Mouse (Mus musculus) 3T3-L1 (cell line): Measurements from ENCODE around the gene Siae.

ENCODE experiments used
- DNase-seq: peaks from one replicate; pipeline ENCODE4 v3.0.0-alpha.2; 2015; ENCODE audit warnings: low read depth, low spot score

Gene Siae

DNA sequence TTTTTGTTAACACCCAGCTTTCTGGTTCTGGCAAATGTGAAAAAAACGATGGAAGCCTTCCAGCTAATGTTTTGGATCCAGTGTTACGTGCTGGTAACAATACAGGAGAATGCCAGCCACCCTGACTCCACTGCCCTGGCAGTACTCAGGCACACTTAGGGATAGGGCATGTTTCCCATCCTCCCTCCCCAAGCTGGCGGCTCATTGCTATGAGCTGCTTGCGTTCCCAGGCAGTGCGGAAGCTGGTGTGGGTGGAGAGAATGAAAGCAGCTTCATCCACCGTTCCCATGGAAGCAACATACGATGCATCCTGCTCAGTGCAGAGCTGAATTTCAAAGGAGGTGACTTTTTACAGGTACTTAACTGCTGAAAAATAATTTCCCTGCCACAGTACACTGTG is 70.1 kb downstream of the Siae start:
- no peak for DNase-seq

DNA sequence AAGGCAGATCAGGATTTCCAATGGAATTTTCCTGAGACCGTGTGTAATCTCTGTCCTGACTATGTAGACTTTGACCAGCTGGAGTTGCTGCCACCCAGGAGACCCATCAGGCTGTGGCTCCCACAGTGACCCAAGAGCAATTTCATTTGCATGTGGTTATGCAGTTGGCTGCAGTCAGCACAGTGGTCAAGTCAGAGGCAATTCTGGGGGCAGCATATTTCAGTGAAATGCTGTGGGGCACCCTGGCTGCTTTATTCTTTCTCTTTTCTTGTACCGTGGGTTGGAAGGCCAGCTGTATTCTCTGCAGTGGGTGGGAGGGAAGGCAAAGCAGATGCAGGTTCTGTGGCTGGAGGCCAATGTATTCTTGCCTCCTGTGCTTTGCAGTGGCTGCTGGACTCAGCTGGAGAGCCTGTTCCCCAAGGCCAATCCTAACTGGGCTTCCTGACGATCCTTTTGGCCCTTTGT is 70.6 kb downstream of the Siae start:
- no peak for DNase-seq

DNA sequence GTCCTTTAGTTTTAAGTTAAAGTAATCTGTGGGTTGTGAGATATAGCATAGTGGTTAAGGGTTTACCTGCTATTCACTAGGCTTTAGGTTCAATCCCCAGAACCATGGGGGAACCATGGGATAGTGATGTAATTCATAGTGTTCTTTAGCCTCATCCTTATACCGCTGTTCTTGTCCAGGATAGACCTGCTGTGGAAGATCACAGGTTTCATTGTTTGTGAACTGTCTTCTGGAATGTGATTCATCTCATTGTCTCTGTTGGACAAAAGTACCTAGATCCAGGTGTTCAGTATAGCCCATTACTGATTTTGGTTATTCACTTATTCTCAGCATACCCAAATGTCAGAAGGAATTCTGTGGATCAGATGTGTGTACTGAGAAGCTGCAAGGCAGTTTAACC is 71.8 kb downstream of the Siae start:
- no peak for DNase-seq

DNA sequence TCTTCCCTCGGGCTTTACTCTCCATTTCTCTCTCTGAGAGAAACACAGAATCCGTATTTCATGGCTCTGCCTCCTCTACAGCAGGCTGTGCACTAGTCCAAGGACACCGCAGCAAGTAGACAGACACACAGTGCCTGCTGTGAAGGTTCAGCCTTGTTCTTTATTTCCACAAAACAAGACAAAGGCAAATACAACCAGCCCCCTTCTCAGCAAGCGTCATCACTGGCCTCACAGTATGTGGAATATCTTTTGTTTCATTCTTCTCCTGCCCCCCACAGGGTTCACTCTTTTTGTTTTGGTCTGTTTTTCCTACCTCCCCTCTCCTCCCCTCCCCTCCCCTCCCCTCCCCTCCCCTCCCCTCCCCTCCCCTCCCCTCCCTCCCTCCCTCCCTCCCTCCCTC is 73.1 kb downstream of the Siae start:
- DNase-seq = no peak

DNA sequence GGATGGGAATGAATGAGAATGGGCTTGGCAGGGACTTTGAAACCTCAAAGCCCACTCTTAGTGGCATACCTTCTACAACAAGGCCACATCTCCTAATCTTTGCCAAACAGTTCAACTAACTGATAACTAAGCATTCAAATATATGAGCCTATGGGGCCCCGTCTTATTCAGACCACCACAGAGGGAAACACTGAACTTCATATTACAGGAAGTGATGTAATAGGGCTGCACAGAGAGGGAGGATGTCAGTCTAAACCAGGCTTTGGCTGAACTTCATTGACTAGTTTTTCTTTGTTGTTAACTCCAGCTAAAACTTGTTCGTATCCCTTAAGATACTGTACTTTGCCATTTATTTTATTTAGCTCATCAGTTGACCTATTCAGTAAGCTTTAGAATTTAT is 74.4 kb downstream of the Siae start:
- DNase-seq = no peak

DNA sequence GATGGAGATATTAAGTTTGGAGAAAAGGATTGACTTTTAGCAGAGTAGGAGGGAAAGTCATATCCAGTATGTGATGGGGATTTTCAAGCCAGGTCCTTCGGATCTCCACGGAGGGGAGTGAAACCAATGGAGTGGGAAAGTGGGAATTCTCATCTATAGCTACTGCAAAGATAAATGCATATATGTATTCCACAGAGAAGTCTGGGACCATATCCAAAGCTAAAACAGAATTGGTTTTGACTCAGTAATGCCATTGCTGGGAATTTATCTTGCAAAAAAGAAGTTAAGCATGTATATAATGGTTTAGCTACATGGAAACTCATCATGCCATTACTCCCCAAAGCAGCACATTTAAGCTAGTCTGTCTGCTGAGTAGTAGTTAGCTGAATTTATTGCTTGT is 76.8 kb downstream of the Siae start:
- no peak for DNase-seq

DNA sequence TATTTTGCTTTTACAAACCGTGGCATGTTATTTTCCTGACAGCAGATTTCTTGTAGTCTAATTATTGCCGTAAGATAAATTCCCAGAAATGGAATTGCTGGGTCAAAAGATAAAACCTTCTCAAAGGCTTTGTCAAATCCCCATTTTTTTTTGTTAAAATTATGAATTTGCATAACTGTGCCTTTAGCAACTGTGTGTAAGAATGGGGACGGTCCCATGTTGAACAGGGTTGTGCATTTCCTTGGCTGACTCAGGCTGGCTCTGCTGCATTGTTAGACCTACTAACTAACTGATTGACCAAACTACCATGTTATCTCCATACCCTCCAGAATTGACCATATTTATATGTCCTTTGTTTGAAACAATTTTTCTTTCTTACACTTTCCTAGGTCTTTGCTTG is 78.8 kb downstream of the Siae start:
- no peak for DNase-seq

DNA sequence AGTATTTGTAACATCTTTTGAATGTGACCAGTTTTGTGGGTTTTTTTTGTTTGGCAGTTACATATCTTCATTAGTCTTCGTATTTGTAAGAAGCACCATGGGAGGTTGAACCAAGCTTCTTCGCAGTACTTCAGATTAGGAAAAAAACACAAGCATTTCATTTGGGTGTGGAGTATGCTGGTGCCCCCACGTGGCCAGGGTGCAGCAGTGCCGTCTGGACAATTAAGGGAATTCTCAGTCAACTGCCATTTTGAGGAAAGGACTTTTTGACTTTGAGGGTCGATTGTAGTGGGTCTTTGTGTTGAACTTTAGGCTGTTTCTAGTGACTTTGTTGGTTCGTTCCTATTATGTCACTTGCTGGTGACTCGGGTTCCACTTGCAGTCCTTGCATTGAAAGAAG is 80.8 kb downstream of the Siae start:
- peak; percentile 68 for DNase-seq

DNA sequence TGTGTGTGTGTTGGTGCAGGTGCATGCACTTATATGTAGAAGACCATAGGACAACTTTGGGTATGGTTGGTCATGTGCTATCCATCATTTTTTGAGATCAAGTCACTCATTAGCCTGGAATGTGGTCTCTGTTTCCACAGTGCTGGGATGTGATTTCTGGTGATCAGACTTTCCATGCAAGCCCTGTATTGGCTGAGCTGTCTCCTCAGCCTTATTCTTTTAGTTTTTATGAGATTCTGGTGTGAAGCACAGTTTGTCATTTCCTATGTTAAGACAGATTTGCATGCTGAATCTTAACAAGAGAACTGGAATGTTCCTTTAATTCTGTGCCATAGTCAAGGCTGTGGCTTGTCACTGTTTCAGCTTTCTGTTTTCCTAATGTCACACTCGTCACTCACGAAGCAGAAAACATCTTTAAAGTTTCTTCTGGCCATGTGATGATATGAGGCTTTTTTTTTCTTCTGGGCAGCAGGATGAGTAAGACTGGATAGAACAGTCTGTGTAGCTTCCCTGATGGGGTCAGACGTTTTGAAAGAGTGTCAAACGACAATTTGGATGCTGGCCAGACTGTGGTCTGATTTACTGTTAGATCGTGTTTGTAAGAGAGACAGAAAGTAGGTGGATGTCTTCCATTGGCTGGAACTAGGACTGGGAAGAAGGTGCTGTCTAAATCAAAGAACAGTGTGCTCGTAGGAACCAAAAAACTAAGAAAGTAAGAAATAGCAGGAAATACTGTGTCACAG is 81.5 kb downstream of the Siae start:
- peak; percentile 56 for DNase-seq

DNA sequence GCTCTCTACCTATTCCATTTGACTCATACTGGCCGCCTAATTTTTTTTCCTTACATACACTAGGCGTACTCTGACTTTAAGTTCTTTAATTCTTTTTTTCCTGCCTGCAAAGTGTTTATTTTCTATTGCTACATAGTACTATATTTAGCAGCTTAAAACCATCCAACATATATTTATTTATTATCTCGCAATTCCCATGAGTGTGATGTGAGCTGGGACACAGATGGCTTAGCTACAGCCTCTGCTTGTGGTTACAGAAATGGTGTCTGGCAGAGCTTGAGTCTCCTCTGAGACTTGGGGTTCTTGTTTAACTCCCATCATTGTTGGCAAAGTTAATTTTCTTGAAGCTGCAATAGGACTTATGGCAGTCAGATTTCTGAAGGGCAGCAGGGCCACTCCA is 83.2 kb downstream of the Siae start:
- no peak for DNase-seq

DNA sequence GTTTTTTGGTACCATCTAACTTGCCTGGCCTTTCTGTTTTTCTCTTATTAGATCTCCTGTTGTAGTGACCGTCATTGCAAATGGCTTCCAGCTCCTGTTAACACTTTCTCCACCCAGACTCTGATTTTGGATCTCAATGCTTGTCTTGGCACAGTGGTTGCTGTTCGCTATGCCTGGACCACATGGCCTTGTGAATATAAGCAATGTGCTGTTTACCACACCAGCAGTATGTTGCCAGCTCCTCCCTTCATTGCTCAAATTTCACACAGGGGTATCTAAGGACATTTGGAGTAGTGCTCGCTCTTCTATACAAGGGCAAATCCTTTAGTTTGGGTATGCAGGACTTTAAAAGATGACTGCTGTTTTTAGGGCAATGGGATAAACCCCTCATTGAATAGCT is 90.7 kb downstream of the Siae start:
- DNase-seq = no peak

DNA sequence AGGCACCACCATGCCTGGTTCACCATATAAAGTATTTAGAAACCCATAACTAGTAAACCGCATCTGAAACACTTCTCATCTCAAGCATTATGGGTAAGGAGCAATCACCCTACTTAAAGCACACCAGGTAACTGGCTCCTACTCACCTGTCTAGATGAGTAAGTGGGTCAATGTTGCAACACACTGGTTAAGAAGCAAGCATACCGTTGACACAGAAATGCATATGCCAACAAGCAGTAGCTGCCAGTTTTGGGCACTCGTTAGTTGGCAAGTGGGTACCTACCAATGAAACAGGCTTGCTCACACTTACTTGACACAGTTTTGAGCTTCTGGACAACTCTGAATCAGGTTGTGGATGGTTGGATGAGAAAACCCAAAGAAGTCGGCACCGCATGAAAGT is 95.1 kb downstream of the Siae start:
- no peak for DNase-seq

DNA sequence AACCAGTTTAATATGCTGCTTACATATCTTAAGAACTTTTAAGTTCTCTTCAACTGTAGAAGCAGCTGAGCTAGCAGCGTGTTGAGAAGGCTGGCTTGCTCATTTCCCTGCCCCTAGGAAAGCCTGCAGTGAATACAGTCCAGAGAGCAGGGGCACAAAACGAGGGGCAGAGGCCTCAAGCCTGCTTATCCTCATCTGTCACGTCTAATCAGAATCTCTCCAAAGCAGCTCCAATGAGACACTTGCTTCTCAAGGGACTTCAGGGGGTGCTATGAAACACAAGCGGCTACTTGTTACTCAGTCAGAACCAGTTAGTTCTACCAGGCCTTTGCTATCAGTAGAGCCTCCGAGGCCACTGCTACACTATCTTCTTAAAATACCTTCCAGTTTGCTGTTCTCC is 98.3 kb downstream of the Siae start:
- DNase-seq = no peak

DNA sequence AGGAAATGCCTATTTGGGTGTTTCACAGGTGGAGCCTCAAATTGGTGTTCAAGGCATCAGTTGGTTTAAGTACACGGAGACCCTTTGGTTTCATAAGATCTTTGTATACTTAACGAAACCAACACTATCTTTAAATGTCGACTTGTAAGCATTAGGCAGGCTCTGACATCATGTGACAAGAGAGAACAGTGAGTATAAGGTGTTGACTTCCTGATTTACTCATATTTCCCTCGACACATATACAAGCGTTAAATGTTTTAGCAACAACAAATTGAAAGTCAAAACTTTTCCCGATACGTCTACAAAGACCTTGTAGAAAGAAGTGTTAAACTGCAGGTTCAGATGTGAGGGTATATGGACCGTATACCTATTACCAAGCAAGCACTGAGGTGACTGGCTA is 100.5 kb downstream of the Siae start:
- DNase-seq = peak; percentile 44

DNA sequence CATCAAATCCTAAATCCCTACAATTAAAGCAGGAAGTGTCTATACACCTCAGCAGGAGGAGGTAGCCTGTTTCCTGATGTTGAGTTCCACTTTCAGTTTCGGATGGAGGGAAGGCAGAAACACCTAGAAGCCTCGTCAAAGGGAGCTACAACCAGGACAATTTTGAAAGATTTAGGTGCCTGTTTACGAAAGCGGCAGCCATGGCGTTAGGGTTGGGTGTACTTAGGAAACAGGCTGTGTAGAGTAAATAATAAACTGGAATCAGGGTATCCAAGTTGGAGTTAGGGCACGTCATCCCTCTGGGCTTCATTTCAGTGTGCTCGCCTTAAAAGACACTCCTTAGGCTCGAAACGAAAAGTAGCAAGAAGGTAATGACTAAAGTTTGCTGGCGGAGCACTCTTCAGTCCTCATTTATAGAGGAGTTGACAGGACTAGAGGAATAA is 101.0 kb downstream of the Siae start:
- peak; percentile 62 for DNase-seq

DNA sequence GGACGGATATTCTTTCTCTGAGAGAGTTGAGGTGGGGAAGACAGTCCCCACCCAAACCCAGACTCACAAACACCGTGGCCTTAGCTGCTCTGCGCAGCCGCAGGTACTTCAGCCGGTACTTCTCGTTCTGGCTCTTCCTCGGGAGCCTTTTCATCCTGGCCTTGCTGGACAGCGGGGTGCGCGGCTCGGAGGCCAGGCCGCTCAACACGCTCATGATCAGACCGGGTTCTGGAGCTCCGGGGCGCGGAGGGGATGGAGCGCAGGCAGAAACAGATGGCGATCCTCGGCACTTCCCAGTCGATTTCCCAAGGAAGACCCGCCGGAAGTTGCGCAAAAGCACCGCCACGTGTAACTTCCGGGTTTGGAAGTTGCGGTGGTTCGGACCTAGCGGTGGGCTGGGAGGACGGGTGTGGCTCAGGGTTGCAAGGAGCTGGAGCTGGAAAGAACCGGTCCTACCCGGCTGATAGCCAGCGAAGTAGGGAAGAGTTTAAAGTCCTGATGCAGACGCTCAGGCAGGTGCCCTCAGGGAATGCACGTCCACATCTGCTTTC is 101.5 kb downstream of the Siae start, which contains the start of gene Tbrg1:
Gene Tbrg1 (minus strand): TSS at position 382 of the 551 bp plus-strand sequence.
- DNase-seq = peak; percentile 97

DNA sequence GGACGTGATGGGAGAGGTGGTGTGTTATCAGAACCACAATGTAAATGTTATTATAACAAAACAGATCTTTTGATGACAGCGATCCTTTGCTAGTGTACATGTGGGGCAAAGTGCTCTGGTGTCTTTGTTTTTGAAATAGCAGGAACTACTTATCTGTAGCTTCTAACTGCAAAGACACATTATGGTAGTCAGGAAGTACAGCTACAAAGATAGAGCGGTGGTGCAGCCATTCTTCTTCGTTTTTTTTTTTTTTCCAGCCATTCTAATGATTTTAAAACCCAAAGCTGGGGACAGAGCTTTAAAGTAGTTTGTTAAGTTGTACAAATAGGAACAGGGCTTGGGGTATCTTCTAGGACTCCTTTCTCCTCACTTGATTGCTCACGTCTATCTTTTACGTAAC is 103.9 kb downstream of the Siae start:
- DNase-seq = no peak

DNA sequence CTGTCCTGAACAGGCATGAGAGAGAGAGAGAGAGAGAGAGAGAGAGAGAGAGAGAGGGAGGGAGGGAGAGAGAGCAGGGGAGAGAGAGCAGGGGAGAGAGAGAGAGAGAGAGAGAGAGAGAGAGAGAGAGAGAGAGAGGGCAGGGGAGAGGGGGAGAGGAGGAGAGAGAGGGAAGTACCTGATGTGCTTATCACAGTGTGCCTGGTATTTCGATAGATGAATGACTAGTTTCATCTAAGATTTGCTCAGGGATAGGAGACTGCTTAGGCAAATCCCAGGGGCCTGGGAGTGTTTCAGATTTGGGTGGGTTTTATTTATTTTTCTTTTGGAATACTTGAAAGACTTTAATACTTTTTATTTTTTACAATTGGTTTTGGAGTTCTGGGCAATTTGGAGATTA is 107.7 kb downstream of the Siae start:
- DNase-seq = no peak

DNA sequence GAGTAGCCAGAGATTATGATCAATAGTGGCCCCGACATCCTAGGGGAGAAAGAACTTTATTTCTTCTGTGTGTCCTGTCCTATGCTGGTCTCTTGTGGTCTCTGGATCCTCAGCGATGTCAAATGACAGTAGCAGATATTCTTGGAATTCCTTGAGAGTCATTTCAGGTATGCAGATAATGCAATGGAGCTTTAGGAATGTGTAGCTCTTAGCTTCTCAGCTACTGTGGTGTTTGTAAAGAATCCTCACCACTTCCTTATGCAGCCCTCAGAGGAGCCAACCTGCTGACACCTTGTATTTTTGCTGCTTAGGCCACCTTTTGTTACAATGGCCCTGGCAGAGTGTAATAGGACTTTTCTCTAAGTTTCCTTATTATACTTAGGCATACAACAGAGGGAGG is 109.1 kb downstream of the Siae start:
- DNase-seq = no peak

DNA sequence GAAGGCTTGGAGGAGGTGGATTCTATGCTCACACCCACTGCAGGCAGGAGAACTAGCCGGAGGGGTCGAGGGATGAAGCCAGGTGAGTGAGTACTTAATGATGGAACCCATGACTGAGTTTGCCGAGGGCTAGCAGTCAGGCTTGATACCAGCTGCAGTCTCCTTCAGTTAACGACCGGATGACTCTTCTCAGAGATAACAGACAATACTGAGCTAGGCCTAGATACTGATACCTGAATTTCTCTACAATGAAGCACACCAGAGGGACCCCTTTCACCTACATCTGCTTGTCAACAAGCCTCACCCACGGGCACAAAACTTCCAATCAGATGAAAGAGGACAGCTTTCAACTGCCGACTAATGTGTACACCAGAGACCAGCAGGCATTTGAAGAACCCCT is 110.5 kb downstream of the Siae start:
- DNase-seq = no peak

DNA sequence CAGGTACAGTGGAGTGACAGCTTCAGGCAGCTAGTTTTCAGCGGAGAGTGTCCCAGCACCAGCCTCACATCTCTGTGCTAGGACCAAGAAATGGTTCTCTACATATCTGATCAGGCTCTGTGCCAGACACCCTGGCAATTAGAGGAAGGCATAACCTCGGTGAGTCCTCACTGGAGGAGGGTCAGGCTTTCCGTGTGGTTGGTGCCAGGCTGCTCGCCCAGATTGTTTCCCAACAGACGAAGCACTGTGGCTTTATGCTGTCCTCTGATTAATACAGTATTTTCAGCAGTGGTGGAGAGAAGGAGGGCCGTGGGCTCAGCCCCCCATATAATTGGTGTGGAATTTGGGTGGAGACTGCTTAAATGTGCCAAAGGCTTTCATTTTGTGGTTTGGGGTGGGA is 113.6 kb downstream of the Siae start, which contains the start of gene Panx3:
Gene Panx3 (minus strand): TSS at position 121 of the 400 bp plus-strand sequence.
- no peak for DNase-seq

DNA sequence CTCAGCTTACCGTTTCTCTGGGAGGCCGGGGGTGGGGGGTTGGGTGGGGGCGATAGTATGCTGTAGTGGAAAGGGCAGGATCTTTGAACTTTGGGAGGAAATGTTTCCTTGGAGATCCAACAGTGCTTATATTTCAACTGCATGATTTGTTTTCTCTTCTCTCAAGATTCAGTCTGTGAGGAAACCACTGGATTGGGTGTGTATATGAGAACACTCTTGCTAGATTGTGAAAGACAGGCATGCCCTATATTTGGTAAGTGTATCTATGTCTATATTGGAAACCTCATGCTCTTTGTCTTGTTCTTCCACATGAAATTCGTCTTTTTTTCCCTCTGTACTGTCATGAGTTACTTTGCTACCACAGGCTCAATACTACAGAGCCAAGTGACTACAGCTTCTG is 114.2 kb downstream of the Siae start:
- no peak for DNase-seq

DNA sequence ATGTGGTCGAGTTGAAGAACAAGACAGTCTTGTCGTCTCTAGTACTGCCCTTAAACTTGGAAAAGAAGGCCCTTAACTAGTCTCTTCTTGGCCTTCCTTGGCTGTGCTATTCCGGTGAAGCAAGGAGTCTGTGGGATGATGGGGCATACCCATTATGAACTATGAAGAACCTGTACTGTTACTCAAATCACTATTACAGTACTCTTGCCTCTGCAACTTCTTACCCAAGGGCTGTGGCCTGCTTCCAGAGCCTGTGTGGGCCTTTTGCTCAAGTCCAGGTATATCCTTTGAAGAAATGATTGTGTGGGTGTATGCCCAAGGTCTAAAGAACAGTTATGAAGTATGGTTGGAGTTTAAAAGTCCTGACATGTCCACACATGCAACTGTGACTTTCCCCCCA is 114.8 kb downstream of the Siae start:
- DNase-seq = no peak
